Mouse (Mus musculus) MEL (cell line): Measurements from ENCODE around the gene Siglecf. TPM values are rescaled to one million over a fixed set of nuclear protein-coding genes. Genes with fewer than 3 reads are reported as not detected.

Experiments used
- DNase-seq: peaks from one replicate; pipeline ENCODE4 v3.0.0; 2011; ENCODE audit warnings: low read depth, low spot score
- H3K27ac ChIP-seq: 2 replicates; pipeline ENCODE4 v1.5.1; 2012; ENCODE audit warnings: low read depth, mild to moderate bottlenecking, control low read depth, low read length, moderate library complexity; ENCODE audit not compliant: control insufficient read depth
- H3K27me3 ChIP-seq, 2 experiments: fragments of 150-350 bp in 1 of 2; sonication (generic) in 1 of 2; 2 replicates each; pipeline ENCODE4 v1.6.1; 2012; ENCODE audit warnings: low read length in 2 of 2, mild to moderate bottlenecking in 2 of 2, improper control_type of control experiment in 1 of 2, moderate library complexity in 1 of 2; ENCODE audit not compliant: insufficient read depth in 2 of 2, control insufficient read depth in 1 of 2
- H3K36me3 ChIP-seq, 2 experiments: 2 replicates each; pipeline ENCODE4 v1.6.1; 2012 to 2014; ENCODE audit warnings: low read length in 2 of 2, improper control_type of control experiment in 1 of 2, inconsistent platforms in 1 of 2, mild to moderate bottlenecking in 1 of 2; ENCODE audit not compliant: insufficient read depth in 2 of 2, control insufficient read depth in 1 of 2
- H3K4me1 ChIP-seq, 2 experiments: fragments of 150-350 bp in 1 of 2; sonication (generic) in 1 of 2; 2 replicates each; pipeline ENCODE4 v1.6.1; 2012; ENCODE audit warnings: low read length in 2 of 2, improper control_type of control experiment in 1 of 2, mild to moderate bottlenecking in 1 of 2; ENCODE audit not compliant: insufficient read depth in 2 of 2, control insufficient read depth in 1 of 2
- H3K4me3 ChIP-seq, 2 experiments: fragments of 150-350 bp in 1 of 2; sonication (generic) in 1 of 2; 2 replicates each; pipeline ENCODE4 v1.5.1; 2012; ENCODE audit warnings: low read depth in 2 of 2, low read length in 2 of 2, mild to moderate bottlenecking in 2 of 2, moderate library complexity in 2 of 2, control low read depth in 1 of 2, improper control_type of control experiment in 1 of 2; ENCODE audit not compliant: control insufficient read depth in 1 of 2, insufficient read depth in 1 of 2
- H3K79me2 ChIP-seq: 2 replicates; pipeline ENCODE4 v1.6.1; 2012; ENCODE audit warnings: mild to moderate bottlenecking, low read length, moderate library complexity; ENCODE audit not compliant: control insufficient read depth, poor library complexity, insufficient read depth
- H3K9ac ChIP-seq: 2 replicates; pipeline ENCODE4 v1.6.1; 2012; ENCODE audit warnings: low read depth, mild to moderate bottlenecking, control low read depth, low read length, moderate library complexity; ENCODE audit not compliant: control insufficient read depth, poor library complexity, severe bottlenecking
- H3K9me3 ChIP-seq: fragments of 150-350 bp; sonication (generic); replicated peaks from 2 replicates; pipeline ENCODE4 v1.6.1; 2012; ENCODE audit warnings: mild to moderate bottlenecking, low read length, improper control_type of control experiment, moderate library complexity; ENCODE audit not compliant: insufficient read depth
- CHD2 ChIP-seq: IDR thresholded peaks from 2 replicates; pipeline ENCODE4 v1.6.1; 2011; ENCODE audit warnings: low read length, improper control_type of control experiment
- E2F4 ChIP-seq: IDR thresholded peaks from 2 replicates; pipeline ENCODE4 v1.6.1; 2011; ENCODE audit warnings: low read depth, low read length, improper control_type of control experiment, borderline replicate concordance
- HCFC1 ChIP-seq: IDR thresholded peaks from 2 replicates; pipeline ENCODE4 v1.6.1; 2012; ENCODE audit warnings: low read depth, mild to moderate bottlenecking, inconsistent platforms, low read length, improper control_type of control experiment, moderate library complexity
- JUND ChIP-seq: IDR thresholded peaks from 2 replicates; pipeline ENCODE4 v1.6.1; 2011; ENCODE audit warnings: low read depth, mild to moderate bottlenecking, improper control_type of control experiment, low read length
- MAFK ChIP-seq: IDR thresholded peaks from 2 replicates; pipeline ENCODE4 v1.6.1; 2011; ENCODE audit warnings: low read depth, mild to moderate bottlenecking, low read length, improper control_type of control experiment, borderline replicate concordance
- MAX ChIP-seq: IDR thresholded peaks from 2 replicates; pipeline ENCODE4 v1.6.1; 2011; ENCODE audit warnings: low read length, improper control_type of control experiment
- MEF2A ChIP-seq: IDR thresholded peaks from 2 replicates; pipeline ENCODE4 v1.6.1; 2014; ENCODE audit warnings: low read depth, mild to moderate bottlenecking, inconsistent platforms, low read length, improper control_type of control experiment; ENCODE audit not compliant: poor library complexity, insufficient replicate concordance, severe bottlenecking; ENCODE audit errors: extremely low read depth
- MYC ChIP-seq: IDR thresholded peaks from 2 replicates; pipeline ENCODE4 v1.6.1; 2011; ENCODE audit warnings: low read depth, mild to moderate bottlenecking, low read length, improper control_type of control experiment, moderate library complexity
- NELFE ChIP-seq: IDR thresholded peaks from 2 replicates; pipeline ENCODE4 v1.6.1; 2011; ENCODE audit warnings: low read depth, low read length, improper control_type of control experiment
- POLR2A ChIP-seq, 2 experiments: IDR thresholded peaks; 2 replicates each; pipeline ENCODE4 v1.6.1; 2011 to 2012; ENCODE audit warnings: low read length in 2 of 2, mild to moderate bottlenecking in 2 of 2, control low read depth in 1 of 2, improper control_type of control experiment in 1 of 2, low read depth in 1 of 2, moderate library complexity in 1 of 2; ENCODE audit not compliant: control insufficient read depth in 1 of 2, insufficient read depth in 1 of 2, poor library complexity in 1 of 2
- POLR2AphosphoS5 ChIP-seq: IDR thresholded peaks from 2 replicates; pipeline ENCODE4 v1.6.1; 2012; ENCODE audit warnings: low read depth, borderline replicate concordance, mild to moderate bottlenecking, inconsistent platforms, low read length, moderate library complexity, mixed read lengths
- RAD21 ChIP-seq: IDR thresholded peaks from 2 replicates; pipeline ENCODE4 v1.6.1; 2011; ENCODE audit warnings: mild to moderate bottlenecking, low read depth, low read length, improper control_type of control experiment
- SMC3 ChIP-seq: IDR thresholded peaks from 2 replicates; pipeline ENCODE4 v1.6.1; 2011; ENCODE audit warnings: low read depth, low read length, improper control_type of control experiment
- TAL1 ChIP-seq: IDR thresholded peaks from 2 replicates; pipeline ENCODE4 v1.6.1; 2012; ENCODE audit warnings: mild to moderate bottlenecking, inconsistent platforms, low read length, moderate library complexity, mixed read lengths
- TCF12 ChIP-seq: IDR thresholded peaks from 2 replicates; pipeline ENCODE4 v1.6.1; 2014; ENCODE audit warnings: low read depth, mild to moderate bottlenecking, inconsistent platforms, low read length, improper control_type of control experiment, moderate library complexity
- UBTF ChIP-seq: IDR thresholded peaks from 2 replicates; pipeline ENCODE4 v1.6.1; 2012; ENCODE audit warnings: low read depth, mild to moderate bottlenecking, inconsistent platforms, low read length, improper control_type of control experiment, moderate library complexity, borderline replicate concordance; ENCODE audit not compliant: insufficient read depth
- USF1 ChIP-seq: IDR thresholded peaks from 2 replicates; pipeline ENCODE4 v1.6.1; 2014; ENCODE audit warnings: low read depth, mild to moderate bottlenecking, inconsistent platforms, low read length, improper control_type of control experiment, moderate library complexity
- ZC3H11A ChIP-seq: IDR thresholded peaks from 2 replicates; pipeline ENCODE4 v1.6.1; 2012; ENCODE audit warnings: low read depth, mild to moderate bottlenecking, inconsistent platforms, low read length, improper control_type of control experiment
- ZMIZ1 ChIP-seq: IDR thresholded peaks from 2 replicates; pipeline ENCODE4 v1.6.1; 2012; ENCODE audit warnings: low read depth, mild to moderate bottlenecking, inconsistent platforms, low read length, improper control_type of control experiment, moderate library complexity
- polyA plus RNA-seq, 2 experiments: library from polyadenylated mRNA; stranded (reverse) in 1 of 2; unstranded in 1 of 2; fragments of >175 nt in 1 of 2; fragments of >200 nt in 1 of 2; gene quantifications; 2 replicates each; pipeline versions ENCODE4 v1.2.1 to v1.2.4; 2012; ENCODE audit warnings: low replicate concordance in 2 of 2, low read depth in 1 of 2; ENCODE audit not compliant: insufficient read length in 2 of 2, insufficient read depth in 1 of 2, missing spikeins in 1 of 2
- total RNA-seq: library from RNA; depleted of rRNA; stranded (reverse); fragments of 300-350 nt; gene quantifications from 2 replicates; pipeline ENCODE4 v1.2.3, GENCODE M21; 2012

Siglecf gene
- total and polyA plus RNA-seq, 3 experiments = 22.6 to 26.7 TPM; not detected in 1

DNA sequence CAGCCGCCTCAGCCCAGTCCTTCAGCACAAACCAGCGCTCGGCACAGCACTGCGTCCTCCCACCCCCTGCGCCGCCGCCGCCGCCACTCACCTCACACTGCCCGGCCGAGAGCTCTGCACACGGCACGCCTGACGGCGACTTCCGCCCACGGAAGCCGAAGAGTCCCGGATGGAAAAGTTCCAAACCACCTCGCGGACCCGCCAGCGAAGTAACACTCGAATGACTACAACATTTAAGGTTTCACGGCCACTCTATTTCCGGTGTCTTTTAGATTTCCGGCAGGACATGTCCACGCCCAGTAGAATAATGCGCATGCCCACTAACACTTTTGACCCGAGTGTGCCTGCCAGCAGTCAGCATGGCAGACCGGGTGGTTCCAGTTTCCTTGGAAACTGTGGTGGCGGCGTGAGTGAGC lies 38.1 kb upstream of the Siglecf start, which contains the start of gene Zfp715 (continued):
- TF ChIP-seq TAL1 (no peak), RAD21 (no peak)
- TF ChIP-seq, all 39 proteins: peak for 14

DNA sequence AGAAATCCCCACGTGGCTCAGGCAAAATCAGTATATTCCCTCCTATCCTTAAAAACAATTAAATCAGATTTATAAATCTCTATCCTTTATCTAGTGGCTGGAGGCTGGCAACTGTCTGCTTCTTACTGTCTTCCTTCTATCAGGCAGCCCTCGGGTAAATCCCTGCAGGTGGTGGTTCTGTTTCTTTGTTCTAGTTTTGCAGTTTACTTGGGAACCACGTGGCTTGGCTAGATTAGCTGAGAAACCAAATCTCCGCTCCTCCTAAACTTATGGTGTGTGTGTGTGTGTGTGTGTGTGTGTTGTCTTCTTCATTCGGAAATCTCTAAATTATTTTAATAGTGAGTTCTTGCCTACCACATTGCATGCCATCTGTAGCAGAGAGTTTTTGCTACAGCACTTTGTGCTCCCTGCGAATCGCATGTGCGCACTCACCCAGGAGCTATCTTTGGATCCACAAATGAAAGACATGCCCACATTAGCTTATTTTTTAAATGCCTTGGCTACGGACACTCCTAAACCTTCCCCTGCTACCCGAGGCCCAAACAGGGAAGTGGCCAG lies 24.8 kb upstream of the Siglecf start:
- H3K9ac ChIP-seq = no peak overlapping the region

DNA sequence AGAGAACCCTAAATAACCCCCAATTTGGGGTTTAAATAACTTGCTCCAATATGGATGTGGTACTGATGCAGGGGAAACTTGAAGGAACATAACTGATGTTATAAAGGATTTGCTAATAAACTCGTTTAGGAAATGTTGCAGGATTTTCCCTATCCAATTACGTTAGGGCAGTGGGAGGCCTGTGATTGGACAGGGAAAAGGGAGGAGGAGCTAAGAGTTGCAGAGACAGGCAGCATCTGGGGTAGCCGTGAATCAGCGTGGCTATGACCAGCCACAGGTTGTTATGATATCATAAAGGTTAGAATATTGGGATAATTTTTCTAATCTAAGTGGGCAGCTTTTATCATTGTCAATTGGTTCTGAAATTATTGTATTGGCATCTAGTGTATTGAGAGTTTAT lies 23.0 kb upstream of the Siglecf start:
- no peaks in the 10 kb centered on the region for H3K4me1 ChIP-seq
- no peak for DNase-seq
- no peak overlapping the region for H3K9ac ChIP-seq
- TF ChIP-seq SMC3 (no peak), UBTF (no peak), JUND (no peak), ZC3H11A (no peak), CHD2 (no peak), TCF12 (no peak), MYC (no peak), HCFC1 (no peak), POLR2A (IDR thresholded peaks at IDR 0.05; ENCODE audit: control insufficient read depth in 1 of 2, insufficient read depth in 1 of 2, low read depth in 1 of 2, low read length in 2 of 2, poor library complexity in 1 of 2) (no peak), MEF2A (no peak), NELFE (no peak), MAX (no peak), E2F4 (no peak), USF1 (no peak), MAFK (no peak), TAL1 (no peak)
- no peaks in the 10 kb centered on the region for H3K9me3 ChIP-seq
- H3K79me2 ChIP-seq = no peaks in the 10 kb centered on the region
- H3K27me3 ChIP-seq = no peaks in the 10 kb centered on the region; a peak in 1 of 4 replicates
- no peaks in the 10 kb centered on the region for H3K36me3 ChIP-seq
- H3K27ac ChIP-seq = no peak overlapping the region
- no peak overlapping the region for H3K4me3 ChIP-seq

More for the DNA sequence above, 24.8 kb upstream of the Siglecf start:
- Histone ChIP-seq H3K9me3 (no peaks in the 10 kb centered on the region), H3K4me1 (no peaks in the 10 kb centered on the region), H3K27me3 (peaks cover 0 to 2% of the 10 kb centered on the region in 2 experiments; a peak in 1 of 4 replicates), H3K36me3 (no peaks in the 10 kb centered on the region), H3K4me3 (no peak overlapping the region), H3K27ac (no peak overlapping the region), H3K79me2 (no peaks in the 10 kb centered on the region)
- TF ChIP-seq SMC3 (no peak), POLR2AphosphoS5 (no peak), ZMIZ1 (no peak), MAX (no peak)
- DNase-seq = no peak
